Mouse (Mus musculus) forebrain, embryonic 12.5 days (tissue): ENCODE data around the gene Ric8a. TPM values are rescaled to one million over a fixed set of nuclear protein-coding genes. Genes with fewer than 3 reads are reported as not detected.

Source experiments
- ATAC-seq: fragments of 200-750 bp; cut with Nextera tagmentation; 2 replicates; pipeline ENCODE4 v1.8.0; 2017; ENCODE audit warnings: moderate TSS enrichment; ENCODE audit not compliant: low FRiP score
- H3K27ac ChIP-seq: fragments of 300-500 bp; sonication (generic); 2 replicates; pipeline ENCODE4 v1.5.1; 2016; ENCODE audit warnings: mild to moderate bottlenecking
- H3K27me3 ChIP-seq: fragments of 300-500 bp; sonication (generic); 2 replicates; pipeline ENCODE4 v1.6.1; 2016; ENCODE audit warnings: mild to moderate bottlenecking
- H3K36me3 ChIP-seq: fragments of 300-500 bp; sonication (generic); replicated peaks from 2 replicates; pipeline ENCODE4 v1.6.1; 2016; ENCODE audit warnings: mild to moderate bottlenecking
- H3K4me1 ChIP-seq: fragments of 300-500 bp; sonication (generic); 2 replicates; pipeline ENCODE4 v1.6.1; 2016
- H3K4me2 ChIP-seq: fragments of 300-500 bp; sonication (generic); 2 replicates; pipeline ENCODE4 v1.6.1; 2016; ENCODE audit warnings: mild to moderate bottlenecking, moderate library complexity
- H3K4me3 ChIP-seq: fragments of 300-500 bp; sonication (generic); replicated peaks from 2 replicates; pipeline ENCODE4 v1.5.1; 2016; ENCODE audit warnings: mild to moderate bottlenecking
- H3K9ac ChIP-seq: fragments of 300-500 bp; sonication (generic); 2 replicates; pipeline ENCODE4 v1.6.1; 2016; ENCODE audit warnings: mild to moderate bottlenecking
- H3K9me3 ChIP-seq: fragments of 300-500 bp; sonication (generic); 2 replicates; pipeline ENCODE4 v1.6.1; 2016
- WGBS: fragments of 180-500 bp; shearing (Covaris S2); methylation state at CpG from one replicate; pipeline ENCODE4 v1.1.7; 2016; 5-methylcytosine and 5-hydroxymethylcytosine counted together
- polyA plus RNA-seq: library from polyadenylated mRNA; unstranded; fragments of >200 nt; fragmentation: Nextera tagmentation; extraction: Ambion mirVana; gene quantifications from 2 replicates; pipeline ENCODE4 v1.2.1, GENCODE M21; 2016

Gene Ric8a
- polyA plus RNA-seq, 1 experiment from 2014 or later = 60.3 TPM

GRCm38 (mm10) chr7:140848591-140848990 lies 8.2 kb upstream of the Ric8a start:
- Histone ChIP-seq H3K9ac (no peak overlapping the region), H3K4me3 (no peak overlapping the region), H3K4me2 (no peak overlapping the region), H3K27me3 (peaks cover 22% of the 10 kb centered on the region), H3K4me1 (0 out of 2 replicates have a peak, but pooled peaks cover 2% of the 10 kb centered on the region), H3K36me3 (peaks cover 24% of the 10 kb centered on the region), H3K9me3 (no peaks in the 10 kb centered on the region), H3K27ac (no peak overlapping the region)
- WGBS = 91% methylated on average over 10 of the region's 10 CpGs
- ATAC-seq = no peak

GRCm38 (mm10) chr7:140851916-140852315 lies 4.8 kb upstream of the Ric8a start:
- Histone ChIP-seq H3K4me1 (peaks cover 10% of the 10 kb centered on the region), H3K36me3 (peaks cover 33% of the 10 kb centered on the region), H3K4me3 (no peak overlapping the region), H3K27me3 (peaks cover 4% of the 10 kb centered on the region; the same call in 1 of the 2 replicates), H3K9ac (no peak overlapping the region), H3K9me3 (no peaks in the 10 kb centered on the region), H3K4me2 (no peak overlapping the region), H3K27ac (no peak overlapping the region)
- WGBS = 94% methylated on average over 4 of the region's 4 CpGs
- ATAC-seq = no peak

- no peak overlapping the region for H3K9ac ChIP-seq
- H3K36me3 ChIP-seq = peaks cover 33% of the 10 kb centered on the region
- H3K27me3 ChIP-seq = no peaks in the 10 kb centered on the region
- no peak overlapping the region for H3K27ac ChIP-seq
- ATAC-seq = no peak
- H3K4me1 ChIP-seq = peaks cover 20% of the 10 kb centered on the region
- WGBS = 94% methylated on average over 9 of the region's 9 CpGs
- H3K9me3 ChIP-seq = no peaks in the 10 kb centered on the region
- H3K4me3 ChIP-seq = no peak overlapping the region
- H3K4me2 ChIP-seq = no peak overlapping the region
Measured at GRCm38 (mm10) chr7:140853386-140853785, 3.4 kb upstream of the Ric8a start.

- H3K27ac ChIP-seq = no peak overlapping the region
Measured at GRCm38 (mm10) chr7:140854483-140854882, 2.3 kb upstream of the Ric8a start.

GRCm38 (mm10) chr7:140855181-140855580 lies 1.6 kb upstream of the Ric8a start:
- H3K4me2 ChIP-seq = peak overlapping the region; percentile 97
- H3K27ac ChIP-seq = no peak overlapping the region
- peak overlapping the region; percentile 90 for H3K9ac ChIP-seq
- WGBS = 77% methylated on average over 9 of the region's 9 CpGs
- H3K27me3 ChIP-seq = no peaks in the 10 kb centered on the region
- H3K4me1 ChIP-seq = peaks cover 32% of the 10 kb centered on the region
- H3K36me3 ChIP-seq = peaks cover 50% of the 10 kb centered on the region
- peak overlapping the region; percentile 78 for H3K4me3 ChIP-seq
- no peak for ATAC-seq
- no peaks in the 10 kb centered on the region for H3K9me3 ChIP-seq

More at GRCm38 (mm10) chr7:140854483-140854882, 2.3 kb upstream of the Ric8a start:
- Histone ChIP-seq H3K9me3 (no peaks in the 10 kb centered on the region), H3K27me3 (no peaks in the 10 kb centered on the region), H3K9ac (no peak overlapping the region), H3K36me3 (peaks cover 43% of the 10 kb centered on the region), H3K4me2 (no peak overlapping the region), H3K4me1 (peaks cover 28% of the 10 kb centered on the region), H3K4me3 (no peak overlapping the region)
- 96% methylated on average over 18 of the region's 18 CpGs for WGBS
- ATAC-seq = no peak

GRCm38 (mm10) chr7:140855860-140856784 lies 635 bp upstream of the Ric8a start, which contains the start of gene Gm45785:
Gene Gm45785, minus strand, starts transcription at chr7:140856331.
- Histone ChIP-seq H3K36me3 (peaks cover 59% of the 10 kb centered on the region), H3K4me3 (peak within 1 kb of the TSS; percentile 78), H3K27me3 (no peaks in the 10 kb centered on the region), H3K9ac (peak within 1 kb of the TSS; percentile 90), H3K27ac (peak within 1 kb of the TSS; percentile 89), H3K4me2 (peak within 1 kb of the TSS; percentile 97), H3K9me3 (no peaks in the 10 kb centered on the region), H3K4me1 (peaks cover 32% of the 10 kb centered on the region)
- ATAC-seq = peak; percentile 79
- WGBS = 1% methylated on average over 51 of the region's 51 CpGs

GRCm38 (mm10) chr7:140857550-140858505 lies 1.1 kb downstream of the Ric8a start, which contains the start of gene Bet1l:
Gene Bet1l, minus strand, starts transcription at chr7:140857577.
- Histone ChIP-seq H3K4me3 (peak within 1 kb of the TSS; percentile 78), H3K4me1 (peaks cover 32% of the 10 kb centered on the region), H3K27ac (peak within 1 kb of the TSS; percentile 89), H3K9me3 (no peaks in the 10 kb centered on the region), H3K9ac (peak within 1 kb of the TSS; percentile 90), H3K4me2 (peak within 1 kb of the TSS; percentile 97), H3K27me3 (no peaks in the 10 kb centered on the region), H3K36me3 (peaks cover 60% of the 10 kb centered on the region)
- peak; percentile 57 for ATAC-seq
- 39% methylated on average over 40 of the region's 40 CpGs for WGBS

- ATAC-seq = no peak
- H3K9me3 ChIP-seq = no peaks in the 10 kb centered on the region
- H3K27ac ChIP-seq = no peak overlapping the region
- no peaks in the 10 kb centered on the region for H3K27me3 ChIP-seq
- no peak overlapping the region for H3K9ac ChIP-seq
- H3K4me1 ChIP-seq = peaks cover 32% of the 10 kb centered on the region
- H3K4me3 ChIP-seq = 0 out of 2 replicates have a peak overlapping the region, but pooled peaks have one; percentile 78
- 94% methylated on average over 8 of the region's 8 CpGs for WGBS
- peaks cover 60% of the 10 kb centered on the region for H3K36me3 ChIP-seq
- H3K4me2 ChIP-seq = peak overlapping the region; percentile 97
Measured at GRCm38 (mm10) chr7:140858746-140859145, 2.0 kb downstream of the Ric8a start.

GRCm38 (mm10) chr7:140859997-140860396 lies 3.2 kb downstream of the Ric8a start:
- whole genome bisulfite sequencing = 81% methylated on average over 6 of the region's 6 CpGs
- H3K4me1 ChIP-seq = peaks cover 29% of the 10 kb centered on the region
- no peaks in the 10 kb centered on the region for H3K27me3 ChIP-seq
- H3K9ac ChIP-seq = no peak overlapping the region
- ATAC-seq = no peak
- H3K4me2 ChIP-seq = no peak overlapping the region
- H3K4me3 ChIP-seq = no peak overlapping the region
- H3K9me3 ChIP-seq = no peaks in the 10 kb centered on the region
- H3K36me3 ChIP-seq = peaks cover 62% of the 10 kb centered on the region
- no peak overlapping the region for H3K27ac ChIP-seq

GRCm38 (mm10) chr7:140860728-140861127 lies 4.0 kb downstream of the Ric8a start:
- ATAC-seq = no peak
- Histone ChIP-seq H3K4me3 (no peak overlapping the region), H3K9ac (no peak overlapping the region), H3K27ac (no peak overlapping the region), H3K4me1 (peaks cover 22% of the 10 kb centered on the region), H3K4me2 (no peak overlapping the region), H3K36me3 (peaks cover 63% of the 10 kb centered on the region), H3K9me3 (no peaks in the 10 kb centered on the region), H3K27me3 (no peaks in the 10 kb centered on the region)
- WGBS = 94% methylated on average over 5 of the region's 5 CpGs

- H3K27me3 ChIP-seq = no peaks in the 10 kb centered on the region
- H3K36me3 ChIP-seq = peaks cover 65% of the 10 kb centered on the region
- H3K4me2 ChIP-seq = no peak overlapping the region
- WGBS = 95% methylated on average over 12 of the region's 12 CpGs
- 0 out of 2 replicates have a peak, but pooled peaks cover under 1% of the 10 kb centered on the region for H3K4me1 ChIP-seq
- H3K27ac ChIP-seq = no peak overlapping the region
- ATAC-seq = no peak
- no peaks in the 10 kb centered on the region for H3K9me3 ChIP-seq
- H3K9ac ChIP-seq = no peak overlapping the region
- no peak overlapping the region for H3K4me3 ChIP-seq
Measured at GRCm38 (mm10) chr7:140864761-140865160, 8.0 kb downstream of the Ric8a start.

- Histone ChIP-seq H3K27me3 (no peaks in the 10 kb centered on the region), H3K9me3 (no peaks in the 10 kb centered on the region), H3K4me2 (no peak overlapping the region), H3K27ac (no peak overlapping the region), H3K9ac (no peak overlapping the region), H3K4me1 (no peaks in the 10 kb centered on the region), H3K4me3 (no peak overlapping the region), H3K36me3 (peaks cover 39% of the 10 kb centered on the region)
- WGBS = 87% methylated on average over 4 of the region's 4 CpGs
- no peak for ATAC-seq
Measured at GRCm38 (mm10) chr7:140874224-140874623, 17.5 kb downstream of the Ric8a start.
